Mouse (Mus musculus) heart, postnatal 0 days (tissue): ENCODE measurements around the gene Gm11985.

ENCODE experiments used
- CTCF ChIP-seq: IDR thresholded peaks from 2 replicates; pipeline ENCODE4 v1.5.1; 2016; ENCODE audit warnings: antibody characterized with exemption, control low read depth, low read depth
- EP300 ChIP-seq: IDR thresholded peaks from 2 replicates; pipeline ENCODE4 v1.6.1; 2016; ENCODE audit warnings: antibody characterized with exemption, low read depth

DNA sequence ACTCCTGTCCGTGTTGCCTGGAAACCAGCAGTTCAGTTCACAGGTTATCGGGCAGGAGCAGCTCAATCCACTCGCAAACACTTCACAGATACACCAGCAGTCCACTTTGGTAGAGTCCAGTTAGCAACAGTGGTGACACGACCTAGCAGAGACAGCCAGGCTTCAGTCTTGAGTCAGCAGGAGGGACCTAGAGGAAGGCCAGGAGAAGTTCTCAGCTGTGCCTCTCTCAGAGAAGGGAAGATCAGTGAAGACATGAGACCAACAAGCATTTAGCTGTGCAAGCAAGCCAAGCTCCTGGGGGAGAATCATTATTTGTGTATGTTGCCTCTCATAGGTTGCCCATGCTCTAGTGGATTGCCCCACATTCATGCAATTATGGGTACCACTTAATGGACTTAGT is 39.7 kb upstream of the Gm11985 start:
- TF ChIP-seq CTCF, result no peak
- TF ChIP-seq EP300, result no peak
